Mouse (Mus musculus) thymus, postnatal 10 days (tissue): Measurements from ENCODE around the gene Ppm1l.

ENCODE experiments used
- DNase-seq, 2 experiments: peaks; one replicate each; pipeline ENCODE4 v3.0.0; 2021; ENCODE audit warnings: low spot score in 2 of 2

Gene Ppm1l

DNA sequence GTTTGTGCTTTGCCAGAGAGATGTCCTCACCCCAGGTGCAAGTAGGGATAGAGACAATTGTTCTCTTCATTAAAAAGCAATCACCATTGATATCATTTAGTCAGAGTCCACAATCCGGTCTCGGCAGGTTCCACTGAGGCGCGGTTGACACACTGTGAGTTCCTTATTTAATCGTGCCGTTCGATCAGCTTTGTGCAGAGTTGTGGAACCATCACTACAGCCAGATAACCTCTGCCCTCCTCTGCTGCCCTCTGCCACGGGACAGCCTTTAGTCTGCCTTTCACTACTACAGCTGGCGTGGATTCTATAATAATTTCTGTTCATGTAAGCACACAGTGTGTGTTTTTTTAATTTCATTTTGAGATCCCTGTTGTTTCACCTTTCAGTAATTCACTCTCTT, 17.2 kb downstream of the Ppm1l start:
- DNase-seq = no peak

DNA sequence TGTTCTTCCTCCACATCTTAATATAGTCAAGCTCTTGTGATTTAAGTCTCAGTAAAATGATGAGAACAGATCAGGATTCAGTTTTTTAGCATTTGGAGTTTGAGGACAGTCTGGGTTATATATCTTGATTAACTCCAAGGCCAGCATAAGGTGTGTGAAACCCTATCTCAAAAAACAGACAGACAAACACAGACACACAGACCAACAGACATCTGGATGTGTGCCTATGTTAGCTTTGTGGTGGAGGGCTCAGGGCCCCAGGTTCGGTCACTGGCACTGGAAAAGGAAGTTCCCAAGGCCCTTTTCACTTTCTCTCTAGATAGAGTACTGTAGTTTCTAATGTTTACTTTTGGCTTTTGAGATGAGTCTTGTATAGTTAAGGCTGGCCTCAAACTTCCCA, 23.8 kb downstream of the Ppm1l start:
- no peak for DNase-seq

DNA sequence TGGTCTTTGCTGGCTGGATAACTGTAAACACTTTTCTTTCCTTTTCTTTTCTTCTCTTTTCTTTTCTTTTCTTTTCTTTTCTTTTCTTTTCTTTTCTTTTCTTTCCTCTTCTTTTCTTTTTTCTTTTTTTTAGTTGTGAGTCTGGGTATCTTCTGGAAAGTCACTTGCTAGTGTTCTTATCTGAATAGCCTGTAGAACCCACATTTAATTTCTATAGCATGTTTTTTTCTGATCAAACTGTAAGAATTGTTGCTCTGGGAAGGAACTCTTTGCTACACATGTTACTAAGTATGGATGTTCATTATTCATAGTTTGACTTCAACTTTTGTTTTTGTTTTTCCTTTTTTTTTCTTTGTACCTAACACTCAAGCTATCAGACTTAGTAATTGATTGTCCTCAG, 24.3 kb downstream of the Ppm1l start:
- DNase-seq = no peak

DNA sequence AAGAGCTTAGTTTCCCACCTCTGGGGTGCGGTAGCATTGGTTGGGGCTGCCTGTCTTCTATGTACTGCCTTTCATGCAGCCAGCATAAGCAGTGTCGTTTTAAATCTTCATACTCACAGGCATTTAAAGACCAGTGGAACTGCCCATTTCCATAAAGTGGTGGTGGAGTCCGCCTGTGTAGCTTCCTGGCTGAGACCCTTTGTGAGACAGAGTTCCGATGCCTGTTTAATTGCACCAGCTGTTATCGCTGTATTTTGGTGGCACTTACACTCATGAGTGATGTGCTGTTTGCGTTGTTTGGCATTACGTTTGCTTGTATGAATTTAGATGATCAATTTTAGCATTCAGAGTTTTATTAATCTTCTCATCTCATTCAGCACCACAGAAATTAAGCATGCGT, 24.9 kb downstream of the Ppm1l start:
- no peak for DNase-seq

DNA sequence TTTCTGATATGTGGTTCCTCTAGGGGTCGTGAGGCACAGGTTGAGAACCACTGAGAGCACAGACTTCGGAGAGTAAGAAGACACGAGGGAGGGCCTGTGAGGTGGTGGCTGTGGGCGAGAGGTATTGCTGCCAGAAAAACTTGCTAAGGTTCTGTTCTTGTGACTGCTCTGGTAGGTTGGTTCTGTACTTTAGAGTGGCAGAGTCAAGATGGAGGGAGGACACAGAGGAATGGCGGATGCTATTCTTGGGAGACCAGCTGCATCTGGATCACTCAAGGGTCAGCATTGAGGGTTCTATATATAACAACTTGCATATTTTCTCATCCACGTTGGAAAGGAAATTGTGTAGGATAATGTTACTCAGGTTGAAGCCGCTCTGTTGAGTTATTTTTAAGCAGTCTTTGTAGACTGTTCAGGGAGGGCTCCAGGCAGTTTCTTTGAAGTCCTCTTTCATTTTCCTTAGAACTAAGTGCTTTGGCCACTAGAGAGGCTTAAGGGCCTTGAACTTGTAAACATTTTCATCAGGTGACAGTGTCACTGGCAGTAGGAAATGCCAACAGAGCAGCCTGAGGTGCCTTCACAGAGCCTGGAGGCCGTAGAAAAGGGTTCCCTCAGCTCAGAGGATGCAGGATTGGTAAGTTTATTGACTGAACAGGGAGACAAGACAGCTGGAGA, 25.7 kb downstream of the Ppm1l start:
- no peak for DNase-seq

DNA sequence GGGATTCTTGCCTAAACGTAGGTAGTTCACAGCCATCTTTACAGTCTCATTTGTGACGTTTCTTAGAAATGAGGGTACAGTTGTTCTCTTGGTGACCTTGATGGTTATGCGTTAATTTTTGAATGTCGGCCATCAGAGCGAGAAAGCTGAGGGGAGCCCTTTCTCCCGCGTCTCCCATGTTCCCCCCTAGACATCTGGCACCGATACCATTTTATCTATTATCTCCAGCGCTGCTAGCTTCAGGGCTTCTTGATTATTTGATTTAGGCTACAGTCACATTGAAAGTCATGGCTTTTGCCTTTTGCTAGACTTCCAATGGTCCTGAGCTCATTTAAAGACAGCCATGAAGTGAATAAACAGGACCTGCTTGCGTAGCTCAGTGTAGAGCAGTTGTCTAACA, 26.5 kb downstream of the Ppm1l start:
- no peak for DNase-seq

DNA sequence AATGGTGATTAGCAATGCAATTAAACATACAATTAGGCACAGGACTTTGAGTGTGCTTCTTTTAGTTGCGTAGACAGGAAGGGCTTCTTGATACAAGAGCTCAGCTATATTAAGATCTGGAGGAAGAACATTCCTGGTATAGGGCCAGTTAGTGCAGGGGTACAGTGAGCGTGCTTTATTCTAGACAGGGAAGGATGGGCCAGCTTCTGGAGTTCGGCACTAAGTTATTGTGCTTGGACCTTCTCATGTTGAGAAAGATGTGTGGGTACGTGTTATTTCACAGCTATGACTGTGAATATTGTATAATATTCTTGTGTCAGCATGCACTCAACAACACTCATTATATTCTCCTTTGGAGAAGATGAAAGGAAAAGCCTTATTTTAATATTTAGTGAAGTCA, 29.9 kb downstream of the Ppm1l start:
- DNase-seq = no peak

DNA sequence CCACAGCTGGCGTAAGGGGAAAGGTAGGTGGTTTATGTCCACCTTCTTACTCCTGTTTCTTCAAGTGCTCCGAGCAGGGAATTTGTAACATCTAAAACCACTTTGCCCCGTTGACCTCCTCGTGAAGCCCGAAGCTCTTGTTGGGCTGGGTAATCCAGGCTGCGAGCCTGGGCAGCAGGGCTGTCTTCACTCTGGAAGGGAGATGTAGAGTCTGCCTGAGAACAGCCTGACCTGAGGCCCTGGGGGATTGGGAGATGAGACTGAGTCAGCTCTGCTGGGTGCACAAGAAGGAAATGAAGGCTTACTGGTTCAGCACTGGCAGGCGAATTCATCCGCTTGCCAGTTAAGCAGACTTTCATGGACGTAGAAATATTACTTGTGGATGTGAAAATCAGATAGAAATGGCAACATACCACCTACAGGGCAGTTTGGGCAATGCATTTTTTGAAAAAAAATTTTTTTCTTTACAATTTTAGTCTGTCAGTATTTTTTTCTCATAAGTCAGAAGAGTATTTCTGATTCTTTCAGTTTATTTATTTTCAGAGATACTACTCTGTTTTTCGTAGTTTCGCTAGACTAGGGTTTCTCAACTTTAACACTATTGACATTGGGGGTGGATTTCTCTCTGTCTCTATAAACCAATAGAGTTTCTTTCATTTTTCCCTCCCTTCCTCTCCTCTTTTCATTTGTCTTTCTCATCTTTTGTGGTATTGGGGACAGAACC, 31.7 kb downstream of the Ppm1l start:
- DNase-seq = no peak

DNA sequence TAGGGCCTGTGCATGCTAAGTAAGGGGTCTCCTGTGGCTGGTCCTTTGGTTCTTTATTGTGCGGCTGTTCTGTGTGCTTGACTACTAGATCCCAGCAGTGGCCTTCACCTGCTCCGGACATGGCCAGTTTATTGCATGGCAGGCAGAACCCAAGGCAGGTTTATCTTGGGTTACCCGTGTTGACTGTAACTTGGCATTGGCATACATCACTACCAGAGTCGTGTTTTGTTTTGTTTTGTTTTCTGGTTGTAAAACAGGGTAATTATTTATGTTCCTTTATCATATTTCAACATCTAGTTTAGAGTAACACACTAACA, 32.2 kb downstream of the Ppm1l start:
- DNase-seq = no peak

DNA sequence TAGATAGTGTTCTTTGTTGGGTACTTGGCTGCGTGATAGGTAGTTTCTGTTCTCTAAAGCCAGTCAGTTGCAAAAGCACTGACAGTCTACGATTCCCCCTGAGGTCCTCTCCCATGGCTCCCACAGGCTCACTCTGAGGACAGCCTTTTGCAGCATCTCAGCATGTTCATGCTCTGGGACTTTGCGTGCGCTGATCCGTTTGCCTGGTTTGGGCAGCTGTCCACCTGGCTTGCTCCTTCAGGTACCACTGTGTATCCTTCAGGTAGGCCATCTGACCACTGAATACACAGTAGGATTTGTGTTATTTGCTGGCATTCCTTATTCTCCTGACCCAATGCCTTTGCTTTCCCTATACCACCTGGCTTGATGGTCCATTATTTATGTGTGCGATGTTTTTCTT, 33.3 kb downstream of the Ppm1l start:
- DNase-seq = no peak

DNA sequence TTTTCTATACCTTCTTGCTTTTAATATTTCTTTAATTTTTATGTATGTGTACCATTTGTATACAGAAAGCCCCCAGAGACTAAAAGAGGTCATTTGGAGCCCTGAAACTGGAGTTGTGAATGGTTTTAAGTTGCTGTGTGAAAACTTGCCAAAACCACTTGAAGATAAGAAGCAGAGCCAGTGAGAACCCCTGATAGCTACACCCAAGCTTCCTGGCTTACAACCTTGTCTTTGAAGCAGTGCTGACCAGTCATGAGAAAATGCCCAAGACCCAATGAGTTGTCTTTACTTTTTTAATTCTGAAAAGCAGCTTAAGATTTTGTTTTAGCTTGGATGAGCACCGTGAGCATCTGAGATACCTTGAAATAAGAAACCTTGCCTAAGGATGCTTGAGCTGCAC, 35.5 kb downstream of the Ppm1l start:
- DNase-seq = no peak

DNA sequence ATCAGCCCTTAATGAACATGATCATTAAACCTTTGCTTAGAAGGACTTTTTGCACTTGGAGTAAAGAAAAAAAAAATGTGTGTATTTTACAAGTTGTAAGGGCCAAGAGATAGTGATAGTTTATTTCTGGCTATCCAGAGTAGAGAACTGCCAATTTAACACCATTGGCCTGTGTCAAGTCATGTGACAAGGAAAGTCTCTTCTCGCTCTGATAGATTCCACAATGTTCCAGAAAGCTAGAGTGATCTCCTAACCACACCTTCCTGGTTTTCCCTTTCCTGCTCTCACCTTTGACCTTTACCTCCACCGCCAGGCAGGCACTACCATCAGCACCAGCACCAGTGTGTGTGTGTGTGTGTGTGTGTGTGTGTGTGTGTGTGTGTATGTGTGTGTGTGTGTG, 38.0 kb downstream of the Ppm1l start:
- no peak for DNase-seq

DNA sequence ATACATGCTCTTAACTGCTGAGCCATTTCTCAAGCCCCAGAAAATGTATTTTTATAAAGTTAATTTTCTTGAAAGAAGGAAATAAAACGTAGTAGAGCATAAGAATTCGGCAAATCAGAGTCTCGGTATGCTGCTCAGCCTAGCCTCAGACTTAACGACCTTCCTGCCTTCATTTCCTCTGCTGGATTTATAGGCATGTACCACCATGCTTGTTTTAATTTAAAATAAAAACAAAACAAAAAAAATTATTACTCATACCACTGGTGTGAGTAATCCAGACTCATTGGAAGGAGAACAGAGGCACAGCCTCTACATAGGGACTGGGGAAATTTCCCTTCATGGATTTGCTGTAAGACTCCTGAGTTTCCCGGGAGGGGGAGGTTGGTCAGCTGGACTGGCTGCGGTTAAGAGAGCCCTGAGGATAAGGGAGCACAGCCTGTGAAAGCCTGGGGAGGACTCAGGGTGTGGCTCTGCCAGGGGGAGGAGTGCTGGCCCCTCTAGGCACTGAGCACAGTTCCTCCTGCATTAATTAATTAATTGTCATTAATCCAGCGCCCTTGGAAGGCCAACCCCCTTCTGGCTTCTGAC, 39.5 kb downstream of the Ppm1l start:
- no peak for DNase-seq

DNA sequence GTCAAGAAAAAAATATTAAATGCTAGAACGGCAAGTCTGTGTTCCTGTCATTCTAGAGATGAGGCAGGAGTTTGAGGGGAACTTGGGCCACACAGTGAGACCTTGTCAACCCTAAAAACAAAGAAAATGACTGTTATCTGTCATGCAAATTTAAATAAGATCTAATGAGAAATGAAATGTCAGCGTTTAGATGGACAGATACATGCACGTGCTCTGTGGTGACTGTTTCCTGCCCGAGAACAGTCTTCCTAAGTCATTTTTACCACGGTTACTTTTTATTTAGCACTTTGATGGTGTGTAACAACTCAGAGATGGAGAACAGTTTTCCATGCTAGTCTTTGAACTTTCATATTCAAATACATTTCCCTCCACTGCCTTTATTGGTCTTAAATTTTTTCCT, 40.1 kb downstream of the Ppm1l start:
- no peak for DNase-seq

DNA sequence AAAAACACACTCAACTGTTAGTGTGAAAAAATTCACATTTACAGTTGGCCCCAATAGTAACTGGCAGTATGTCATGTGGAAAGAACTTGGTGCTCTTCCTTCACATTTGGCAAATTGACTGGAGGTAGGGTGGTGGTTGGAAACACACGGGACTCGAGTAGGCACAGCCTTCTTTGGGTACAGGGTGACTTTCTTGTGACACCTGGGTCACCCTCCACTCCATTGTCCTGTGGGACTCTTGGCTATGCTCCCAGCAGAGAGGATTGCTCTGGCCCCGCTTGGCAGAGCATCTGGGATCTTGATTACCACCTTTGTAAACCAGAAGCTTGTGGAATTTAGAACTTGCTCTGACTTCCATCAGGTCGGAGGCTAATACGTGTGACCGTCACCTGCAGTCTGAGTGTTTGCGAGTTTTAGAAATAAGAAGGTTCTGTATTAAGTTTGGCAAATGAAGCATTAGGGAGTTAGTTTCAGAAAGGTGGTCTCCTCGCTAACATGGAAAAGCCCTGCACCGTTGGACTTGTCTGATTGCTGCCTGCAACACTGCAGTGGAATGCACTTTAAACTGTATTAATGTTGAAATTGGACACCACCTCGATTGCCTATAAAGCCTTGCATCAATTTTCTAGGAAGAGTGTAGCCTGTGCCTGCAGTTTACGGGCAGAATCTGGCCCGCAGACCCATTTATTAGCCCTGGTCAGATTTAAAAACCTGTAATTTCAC, 41.4 kb downstream of the Ppm1l start:
- no peak for DNase-seq

DNA sequence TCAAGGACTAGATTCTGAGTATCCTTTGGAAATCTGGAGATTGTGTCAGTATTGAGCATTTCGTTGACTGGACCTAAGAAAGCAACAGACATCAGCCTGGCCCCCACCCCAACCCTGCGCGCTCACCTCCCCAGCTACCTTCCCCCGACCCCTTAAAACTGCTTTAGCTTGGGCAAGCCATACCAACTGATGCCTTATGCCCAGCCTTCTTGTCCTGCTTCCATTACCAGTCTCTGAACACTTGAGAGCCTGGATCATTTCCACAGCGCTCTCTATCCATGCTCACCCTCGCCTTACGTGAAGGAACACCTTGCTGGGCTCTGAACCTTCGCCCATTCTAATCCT, 41.9 kb downstream of the Ppm1l start:
- no peak for DNase-seq

DNA sequence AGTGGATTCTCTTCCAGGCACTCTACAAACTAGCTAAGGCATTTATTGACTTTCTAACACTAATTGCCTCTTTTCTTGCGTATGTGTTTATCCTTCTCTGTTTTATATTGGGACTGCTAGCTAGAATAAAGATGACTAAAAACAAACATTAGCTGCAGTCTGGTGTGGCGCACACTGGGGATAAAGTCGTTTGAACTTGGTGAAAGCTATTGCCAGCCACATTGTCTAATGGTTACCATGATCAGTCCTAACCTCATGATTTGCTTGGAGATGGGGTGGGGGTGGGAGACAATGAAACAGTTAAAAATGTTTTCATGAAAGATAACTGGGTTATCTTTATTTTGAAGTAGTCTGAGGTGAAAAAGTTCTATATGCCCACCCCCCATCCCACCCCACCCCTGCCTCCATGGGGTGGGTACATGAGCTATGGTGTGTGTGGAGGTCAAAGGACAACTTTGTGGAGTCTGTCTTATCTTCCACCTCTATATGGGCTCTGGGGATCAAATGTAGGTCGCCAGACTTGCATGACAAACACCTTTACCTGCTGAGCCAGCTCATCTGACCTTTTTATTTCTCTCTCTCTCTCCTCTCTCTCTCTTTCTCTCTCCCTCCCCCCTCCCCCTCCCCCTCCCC, 43.7 kb downstream of the Ppm1l start:
- DNase-seq = no peak

DNA sequence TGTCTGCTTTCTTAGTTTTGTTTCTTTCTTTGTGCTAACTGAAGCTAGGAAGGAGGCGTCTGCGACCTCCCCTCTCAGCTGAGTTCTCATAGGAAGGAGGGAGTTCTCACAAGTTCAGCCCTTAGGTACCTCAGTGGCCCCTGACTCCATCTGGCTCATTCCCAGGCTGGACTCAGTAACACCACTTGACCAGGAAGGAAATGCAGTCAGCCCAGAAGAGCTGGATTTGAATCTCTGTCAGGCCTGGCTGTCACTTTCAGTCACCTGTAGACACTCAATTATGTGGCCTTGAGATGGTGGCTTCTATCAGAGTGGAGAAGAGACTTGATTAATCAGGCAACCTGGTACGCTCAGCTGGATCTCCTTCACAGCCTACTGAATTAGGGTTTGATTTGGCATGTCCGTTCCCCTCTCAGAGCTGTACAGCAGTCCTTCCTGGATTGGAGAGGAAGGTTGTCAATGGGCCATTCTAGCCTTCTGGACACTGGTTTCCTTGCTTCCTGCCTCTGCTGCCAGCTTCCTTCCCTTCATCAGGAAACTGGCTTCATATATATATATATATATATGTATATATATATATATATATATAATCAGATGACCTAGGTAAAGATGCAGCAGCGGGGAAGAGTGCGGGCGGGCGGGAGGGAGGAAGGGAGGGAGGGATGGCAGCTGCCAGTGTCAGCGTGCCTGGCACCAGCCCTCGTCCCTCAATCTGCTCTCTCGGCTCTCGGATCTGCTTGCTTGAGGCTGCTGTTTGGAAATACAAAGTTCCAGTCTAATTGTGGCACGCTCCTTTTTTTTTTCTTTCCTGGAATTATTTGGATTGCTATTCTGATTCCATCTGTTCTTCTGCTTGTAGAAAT, 45.1 kb downstream of the Ppm1l start:
- DNase-seq = no peak

DNA sequence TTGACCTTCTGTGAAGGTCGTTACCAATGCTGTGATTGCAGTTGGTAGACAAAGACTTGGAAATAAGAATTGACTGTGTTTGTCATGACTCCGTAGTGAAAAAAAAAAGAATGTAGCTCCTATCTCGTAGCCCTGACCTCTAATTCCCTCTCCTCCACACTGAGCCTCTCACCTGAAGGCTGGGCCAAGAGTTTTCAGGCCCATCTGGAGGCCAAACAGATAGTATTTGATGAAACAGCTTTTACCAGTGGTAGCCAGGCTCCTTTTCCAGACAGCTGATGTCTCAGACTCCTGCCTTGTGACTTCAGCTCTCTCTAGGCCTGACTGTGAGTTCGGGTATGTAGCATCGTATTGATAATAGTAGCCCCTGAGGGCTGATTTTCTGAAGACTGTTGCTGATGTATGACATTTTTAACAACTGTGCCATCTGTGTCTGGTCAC, 45.7 kb downstream of the Ppm1l start:
- DNase-seq = no peak

DNA sequence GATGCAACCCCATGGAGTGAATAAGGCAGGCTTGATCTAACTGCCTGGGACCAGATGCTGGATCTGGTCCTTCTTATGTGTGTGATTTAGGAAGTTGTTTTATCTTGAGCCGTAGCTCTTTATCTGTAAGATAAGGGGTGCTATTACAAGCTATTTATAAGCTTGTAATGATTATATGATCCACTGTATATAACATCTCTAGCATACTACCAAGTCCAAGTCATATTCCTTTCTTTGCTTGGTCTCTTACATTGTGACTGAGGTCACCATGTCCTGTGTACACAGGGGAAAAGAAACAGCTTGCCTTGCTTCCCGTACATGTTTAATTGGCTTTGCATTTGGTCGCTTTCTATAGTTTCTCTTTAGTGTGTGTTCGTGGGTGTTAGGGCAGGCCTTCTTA, 46.2 kb downstream of the Ppm1l start:
- DNase-seq = no peak

DNA sequence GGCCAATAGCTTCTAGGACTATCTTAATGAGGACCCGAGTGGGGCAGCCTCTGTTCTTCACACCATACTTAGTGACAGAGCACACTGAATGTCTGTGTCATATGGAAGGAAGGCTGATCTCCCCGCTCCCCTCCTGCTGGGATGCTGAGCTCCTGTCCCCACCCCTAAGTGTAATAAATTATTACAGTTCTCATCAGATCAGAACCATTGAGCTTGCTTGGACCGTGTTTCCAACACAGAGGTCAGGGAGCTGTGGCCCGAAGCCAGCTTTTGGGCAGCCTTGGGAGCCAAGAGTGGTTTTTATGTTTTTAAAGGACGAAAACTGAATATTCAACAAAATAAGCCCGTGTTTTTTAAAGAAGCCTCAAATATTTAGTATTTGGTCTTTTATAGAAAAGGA, 47.5 kb downstream of the Ppm1l start:
- no peak for DNase-seq

DNA sequence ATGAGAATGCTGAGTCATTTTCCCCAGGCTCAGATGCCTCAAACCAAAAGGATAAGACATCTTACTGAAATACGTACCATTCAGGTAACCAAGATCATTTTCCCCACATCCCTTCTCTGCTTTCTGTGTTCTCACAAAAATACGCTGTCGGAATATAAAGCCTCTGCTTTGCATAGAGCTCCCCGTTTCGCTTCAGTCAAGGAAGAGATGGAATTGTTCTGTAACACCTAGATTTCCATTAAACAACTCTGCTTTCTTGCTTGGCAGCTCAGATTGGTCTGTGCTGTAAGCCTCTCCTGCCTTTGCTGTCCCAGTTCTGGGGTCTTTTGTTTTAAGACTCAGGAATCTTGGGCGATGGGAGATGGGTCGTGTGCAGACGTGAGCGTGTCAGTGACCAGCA, 51.3 kb downstream of the Ppm1l start:
- DNase-seq = no peak
